Mouse (Mus musculus) hindbrain, embryonic 16.5 days (tissue): ENCODE measurements around the gene Coa7. TPM values are rescaled to one million over a fixed set of nuclear protein-coding genes. Genes with fewer than 3 reads are reported as not detected.

Source experiments
- ATAC-seq: fragments of 200-750 bp; cut with Nextera tagmentation; 2 replicates; pipeline ENCODE4 v1.8.0; 2017; ENCODE audit warnings: moderate TSS enrichment, moderate library complexity
- H3K27ac ChIP-seq: fragments of 300-500 bp; sonication (generic); 2 replicates; pipeline ENCODE4 v1.5.1; 2014; ENCODE audit warnings: low read depth, mild to moderate bottlenecking, control low read depth, low read length, moderate library complexity
- H3K27me3 ChIP-seq: fragments of 300-500 bp; sonication (generic); replicated peaks from 2 replicates; pipeline ENCODE4 v1.6.1; 2014; ENCODE audit warnings: low read length; ENCODE audit not compliant: control insufficient read depth, insufficient read depth
- H3K36me3 ChIP-seq: fragments of 300-500 bp; sonication (generic); 2 replicates; pipeline ENCODE4 v1.6.1; 2014; ENCODE audit warnings: mild to moderate bottlenecking, low read length, moderate library complexity, mixed read lengths; ENCODE audit not compliant: control insufficient read depth, insufficient read depth
- H3K4me1 ChIP-seq: fragments of 300-500 bp; sonication (generic); 2 replicates; pipeline ENCODE4 v1.6.1; 2014; ENCODE audit warnings: low read depth, low read length; ENCODE audit not compliant: control insufficient read depth, insufficient read depth
- H3K4me2 ChIP-seq: fragments of 300-500 bp; sonication (generic); 2 replicates; pipeline ENCODE4 v1.6.1; 2014; ENCODE audit warnings: mild to moderate bottlenecking, low read length, control low read depth, moderate library complexity
- H3K4me3 ChIP-seq: fragments of 300-500 bp; sonication (generic); 2 replicates; pipeline ENCODE4 v1.5.1; 2014; ENCODE audit warnings: mild to moderate bottlenecking, low read length, control low read depth, moderate library complexity
- H3K9ac ChIP-seq: fragments of 300-500 bp; sonication (generic); 2 replicates; pipeline ENCODE4 v1.6.1; 2014; ENCODE audit warnings: low read depth, mild to moderate bottlenecking, control low read depth, low read length, moderate library complexity
- H3K9me3 ChIP-seq: fragments of 300-500 bp; sonication (generic); 2 replicates; pipeline ENCODE4 v1.6.1; 2014; ENCODE audit warnings: mild to moderate bottlenecking, low read length, moderate library complexity; ENCODE audit not compliant: control insufficient read depth
- WGBS: fragments of 180-500 bp; shearing (Covaris S2); extraction: QIAGEN DNeasy Blood & Tissue Kit; methylation state at CpG from one replicate; pipeline ENCODE4 v1.1.7; 2014; 5-methylcytosine and 5-hydroxymethylcytosine counted together
- polyA plus RNA-seq: library from polyadenylated mRNA; unstranded; fragments of >200 nt; fragmentation: Nextera tagmentation; extraction: Ambion mirVana; gene quantifications from 2 replicates; pipeline ENCODE4 v1.2.1, GENCODE M21; 2015

Gene Coa7
- polyA plus RNA-seq, 1 experiment from 2014 or later, result 56.7 TPM

DNA sequence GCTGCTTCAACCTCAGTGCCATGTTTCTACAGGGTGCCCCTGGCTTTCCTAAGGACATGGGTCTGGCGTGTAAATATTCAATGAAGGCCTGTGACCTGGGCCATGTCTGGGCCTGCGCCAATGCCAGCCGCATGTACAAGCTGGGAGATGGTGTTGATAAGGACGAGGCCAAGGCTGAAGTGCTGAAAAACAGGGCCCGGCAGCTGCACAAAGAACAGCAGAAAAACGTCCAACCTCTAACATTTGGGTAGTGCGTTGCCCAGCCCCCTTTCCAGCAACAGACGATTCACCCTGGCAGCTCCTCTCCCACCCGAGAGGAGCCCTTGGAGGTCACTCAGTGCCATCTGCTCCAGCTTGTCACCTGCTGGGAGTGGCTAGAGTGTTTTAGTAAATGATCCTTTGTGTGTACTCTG lies 10.4 kb downstream of the Coa7 start:
- 42% methylated on average over 9 of the region's 9 CpGs for WGBS
- no peaks in the 10 kb centered on the region for H3K4me1 ChIP-seq
- no peak overlapping the region; the same call in 1 of the 2 replicates for H3K9ac ChIP-seq
- H3K27ac ChIP-seq, result peak overlapping the region; percentile 52
- H3K9me3 ChIP-seq, result no peaks in the 10 kb centered on the region
- no peak for ATAC-seq
- no peak overlapping the region for H3K4me2 ChIP-seq
- H3K4me3 ChIP-seq, result no peak overlapping the region
- peaks cover 12% of the 10 kb centered on the region for H3K36me3 ChIP-seq
- no peaks in the 10 kb centered on the region for H3K27me3 ChIP-seq

DNA sequence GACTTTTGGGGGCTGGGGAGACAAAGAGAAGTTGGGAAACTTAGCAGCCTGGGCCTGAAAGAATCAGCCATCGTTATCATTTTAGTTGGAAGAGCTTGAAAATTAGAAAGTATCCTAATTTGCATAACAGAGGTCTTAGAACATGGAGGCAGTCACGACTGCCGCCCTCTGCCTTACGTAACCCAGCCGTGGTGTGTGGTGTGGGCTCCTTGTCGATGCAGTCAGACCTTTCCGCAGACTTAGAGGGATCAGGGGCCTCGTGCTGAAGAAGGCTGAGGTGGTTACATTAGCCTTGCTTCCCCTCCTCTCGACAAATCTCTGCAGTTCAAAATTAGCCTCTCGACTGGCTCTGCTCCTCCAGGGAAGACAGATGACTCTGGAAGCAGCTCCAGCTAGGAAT lies 10.9 kb downstream of the Coa7 start:
- Histone ChIP-seq H3K27ac (peak overlapping the region; percentile 40), H3K9ac (no peak overlapping the region; the same call in 1 of the 2 replicates), H3K27me3 (no peaks in the 10 kb centered on the region), H3K36me3 (peaks cover 12% of the 10 kb centered on the region), H3K4me3 (no peak overlapping the region), H3K4me1 (no peaks in the 10 kb centered on the region), H3K9me3 (no peaks in the 10 kb centered on the region), H3K4me2 (no peak overlapping the region)
- WGBS, result 65% methylated on average over 10 of the region's 10 CpGs
- ATAC-seq, result peak; percentile 13

DNA sequence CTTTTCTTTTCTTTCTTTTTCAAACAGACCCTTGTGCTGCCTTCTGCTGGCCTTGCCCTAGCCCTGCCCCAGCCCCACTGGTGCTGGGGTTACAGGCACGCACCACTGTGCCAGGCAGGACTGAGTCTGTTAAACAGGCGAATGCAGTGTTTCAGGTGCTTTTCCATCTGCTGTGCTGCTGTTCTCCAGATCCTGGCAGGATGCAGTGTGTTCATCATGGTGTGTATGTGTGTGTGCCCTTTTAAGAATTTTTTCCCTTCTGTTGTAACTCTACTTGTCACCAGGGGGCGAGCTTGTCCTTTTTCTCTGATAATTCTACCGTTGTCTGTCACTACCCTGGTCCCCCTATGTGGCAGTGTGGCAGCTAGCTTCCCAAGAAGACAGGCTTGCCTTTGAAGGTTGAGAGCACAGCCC lies 11.3 kb downstream of the Coa7 start:
- Histone ChIP-seq H3K4me3 (no peak overlapping the region), H3K4me1 (no peaks in the 10 kb centered on the region), H3K9me3 (no peaks in the 10 kb centered on the region), H3K9ac (no peak overlapping the region), H3K27ac (no peak overlapping the region), H3K27me3 (no peaks in the 10 kb centered on the region), H3K36me3 (peaks cover 12% of the 10 kb centered on the region), H3K4me2 (no peak overlapping the region)
- ATAC-seq, result peak; percentile 81
- WGBS, result 11% methylated on average over 4 of the region's 4 CpGs

DNA sequence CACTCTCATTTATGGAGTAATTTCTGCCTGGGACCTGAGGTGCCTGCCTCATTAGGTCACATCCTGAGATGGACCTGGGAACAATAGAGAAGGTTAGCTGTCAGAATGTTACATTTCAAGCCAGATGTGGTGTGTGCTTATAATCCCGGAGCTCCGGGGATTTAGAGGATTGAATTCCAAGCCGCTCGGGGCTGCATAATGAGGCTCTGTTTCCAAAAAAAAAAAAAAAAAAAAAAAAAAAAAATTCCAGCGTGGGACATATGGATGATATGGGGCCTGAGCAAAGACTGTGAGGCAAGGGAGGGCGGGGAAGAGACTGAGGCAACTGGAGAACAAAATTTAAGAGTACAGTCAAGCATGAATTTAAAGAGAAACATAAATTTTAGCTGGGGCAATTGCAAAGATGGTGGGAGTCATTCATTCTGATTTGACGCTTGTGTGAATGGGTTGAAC lies 16.7 kb downstream of the Coa7 start:
- no peaks in the 10 kb centered on the region for H3K27me3 ChIP-seq
- no peak overlapping the region for H3K4me3 ChIP-seq
- no peak for ATAC-seq
- H3K36me3 ChIP-seq, result no peaks in the 10 kb centered on the region
- no peak overlapping the region for H3K27ac ChIP-seq
- H3K9ac ChIP-seq, result no peak overlapping the region
- H3K9me3 ChIP-seq, result no peaks in the 10 kb centered on the region
- no peak overlapping the region for H3K4me2 ChIP-seq
- no peaks in the 10 kb centered on the region for H3K4me1 ChIP-seq
- WGBS, result 12% methylated on average over 7 of the region's 7 CpGs

DNA sequence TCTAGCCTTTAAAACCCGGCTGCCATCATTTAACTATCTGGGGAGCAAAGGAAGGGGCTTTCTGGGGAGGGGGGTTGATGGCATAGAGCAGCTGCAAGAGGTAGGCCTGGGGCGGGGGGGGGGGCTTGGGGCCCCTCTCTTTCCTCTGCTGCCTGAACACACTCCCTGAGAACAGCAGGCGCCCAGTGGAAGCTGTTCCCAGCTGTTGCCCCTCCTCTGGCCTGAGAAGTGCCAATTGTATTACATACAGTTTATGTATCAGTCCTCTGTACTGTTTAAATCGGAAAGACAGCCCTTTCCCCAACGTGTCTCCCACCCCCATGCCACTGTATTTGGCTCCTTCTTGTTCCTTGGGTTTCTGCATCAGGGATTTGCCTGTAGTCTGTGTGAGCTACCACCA lies 17.9 kb downstream of the Coa7 start:
- WGBS, result 30% methylated on average over 4 of the region's 5 CpGs
- no peak overlapping the region for H3K4me3 ChIP-seq
- no peak overlapping the region for H3K4me2 ChIP-seq
- H3K36me3 ChIP-seq, result no peaks in the 10 kb centered on the region
- H3K27me3 ChIP-seq, result no peaks in the 10 kb centered on the region
- H3K27ac ChIP-seq, result no peak overlapping the region
- H3K9me3 ChIP-seq, result no peaks in the 10 kb centered on the region
- peaks cover 3% of the 10 kb centered on the region; the same call in 1 of the 2 replicates for H3K4me1 ChIP-seq
- no peak for ATAC-seq
- H3K9ac ChIP-seq, result no peak overlapping the region

DNA sequence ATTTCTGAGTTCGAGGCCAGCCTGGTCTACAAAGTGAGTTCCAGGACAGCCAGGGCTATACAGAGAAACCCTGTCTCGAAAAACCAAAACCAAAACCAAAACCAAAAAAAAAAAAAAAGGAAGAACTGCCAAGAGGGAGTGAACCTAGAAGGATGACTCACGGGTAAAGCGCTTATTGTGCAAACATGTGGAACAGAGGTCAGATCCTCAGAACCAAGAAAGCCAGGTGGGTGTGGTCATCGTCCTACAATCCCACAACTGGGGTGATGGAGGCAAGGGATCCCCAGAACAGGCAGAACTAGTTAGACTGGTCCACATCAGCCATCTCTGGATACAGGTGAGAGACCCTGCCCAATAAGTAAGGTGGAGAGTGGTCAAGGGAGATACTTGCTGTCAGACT lies 19.2 kb downstream of the Coa7 start:
- H3K9me3 ChIP-seq, result no peaks in the 10 kb centered on the region

DNA sequence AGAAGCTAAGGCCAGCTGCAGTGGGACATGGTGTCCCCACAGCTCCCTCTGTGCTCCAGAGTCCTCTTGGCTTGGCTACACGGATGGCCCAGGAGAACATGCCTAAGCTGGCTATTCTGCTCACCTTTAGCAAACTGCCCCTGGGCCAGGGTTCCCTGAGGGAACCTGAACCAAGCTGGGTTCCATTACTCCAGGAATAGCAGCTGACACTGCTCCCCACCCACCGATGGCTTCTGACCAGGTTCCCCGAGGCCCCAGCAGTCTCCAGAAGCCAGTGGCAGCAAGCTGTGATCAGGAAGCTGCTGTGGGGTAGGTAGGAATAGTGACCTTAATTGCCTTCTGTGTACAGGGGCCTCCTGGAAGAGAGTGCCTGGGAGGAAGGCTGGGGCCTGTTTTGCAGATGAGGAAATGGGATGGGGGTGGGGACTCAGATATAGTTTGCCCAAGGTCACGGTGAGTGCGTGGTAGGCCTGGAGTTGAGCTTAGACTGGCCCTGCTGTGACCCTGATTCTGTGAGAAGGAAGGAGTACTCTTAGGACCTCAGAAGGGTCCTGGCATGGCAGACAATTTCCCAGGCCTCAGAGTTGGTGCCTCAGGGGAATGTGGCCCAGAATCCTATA lies 20.4 kb downstream of the Coa7 start:
- Histone ChIP-seq H3K4me3 (no peak overlapping the region), H3K4me2 (no peak overlapping the region), H3K27ac (no peak overlapping the region), H3K9me3 (no peaks in the 10 kb centered on the region), H3K4me1 (peaks cover 9% of the 10 kb centered on the region), H3K9ac (no peak overlapping the region), H3K27me3 (no peaks in the 10 kb centered on the region), H3K36me3 (no peaks in the 10 kb centered on the region)
- no peak for ATAC-seq
- WGBS, result 75% methylated on average over 5 of the region's 5 CpGs

More for the DNA sequence above, 19.2 kb downstream of the Coa7 start:
- Histone ChIP-seq H3K4me3 (no peak overlapping the region), H3K4me1 (peaks cover 9% of the 10 kb centered on the region), H3K27ac (no peak overlapping the region), H3K9ac (no peak overlapping the region), H3K36me3 (no peaks in the 10 kb centered on the region), H3K4me2 (no peak overlapping the region), H3K27me3 (no peaks in the 10 kb centered on the region)
- no peak for ATAC-seq
- 84% methylated on average over 5 of the region's 5 CpGs for WGBS

DNA sequence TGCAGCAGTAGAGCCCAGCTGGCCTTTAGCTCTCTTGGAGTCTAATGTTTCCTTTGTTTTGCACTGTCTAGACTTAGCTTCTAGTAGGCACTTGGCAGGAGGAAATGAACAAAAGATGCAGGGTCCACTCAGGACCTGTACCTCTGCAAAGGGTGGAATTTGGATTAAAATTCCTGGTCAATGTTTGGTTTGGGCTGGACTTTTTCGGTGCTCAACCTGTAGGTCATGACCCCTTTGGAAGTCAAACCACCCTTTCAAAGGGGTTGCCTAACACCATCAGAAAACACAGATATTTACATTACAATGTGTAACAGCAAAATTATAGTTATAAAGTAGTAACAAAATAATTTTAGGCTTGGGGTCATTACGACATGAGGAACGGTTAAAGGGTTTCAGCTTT lies 21.1 kb downstream of the Coa7 start:
- Histone ChIP-seq H3K36me3 (no peaks in the 10 kb centered on the region), H3K9ac (no peak overlapping the region), H3K4me3 (no peak overlapping the region), H3K27me3 (no peaks in the 10 kb centered on the region), H3K4me2 (no peak overlapping the region), H3K4me1 (peaks cover 9% of the 10 kb centered on the region), H3K27ac (no peak overlapping the region), H3K9me3 (no peaks in the 10 kb centered on the region)
- WGBS, result 96% methylated on average over 3 of the region's 3 CpGs
- no peak for ATAC-seq

DNA sequence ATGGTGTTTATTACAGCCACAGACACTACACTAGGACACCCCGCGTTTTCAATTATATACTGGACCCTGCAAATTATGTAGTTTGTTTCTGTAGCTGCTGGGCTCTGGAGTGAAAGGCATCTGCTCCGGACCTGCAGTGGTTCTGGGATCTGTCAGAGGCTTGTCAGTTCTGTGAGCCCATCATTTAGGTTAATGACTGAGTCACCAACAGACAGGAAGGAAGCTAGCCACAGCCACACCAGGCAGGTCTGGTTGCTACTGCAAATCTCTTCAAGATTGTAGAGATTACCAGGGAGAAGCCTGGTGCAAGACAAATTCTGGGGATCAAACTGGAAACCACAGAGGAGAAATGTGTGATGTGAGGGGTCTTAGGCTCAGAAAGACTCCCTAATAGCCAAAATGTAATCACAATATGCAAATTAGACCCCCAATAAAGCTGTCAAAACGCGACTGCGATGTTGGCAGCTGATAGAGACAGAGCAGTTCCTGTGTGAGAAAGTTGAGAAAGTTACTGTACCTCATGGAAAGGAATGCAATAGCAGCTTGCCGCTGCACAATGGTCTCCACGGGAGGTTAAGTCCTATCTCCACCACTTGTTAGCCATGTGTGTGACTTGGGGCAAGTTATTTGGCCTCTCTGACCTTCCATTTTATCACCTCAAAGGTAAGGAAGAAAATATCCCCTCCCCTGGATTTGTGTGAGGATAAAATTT lies 22.1 kb downstream of the Coa7 start:
- Histone ChIP-seq H3K4me2 (no peak overlapping the region), H3K9me3 (no peaks in the 10 kb centered on the region), H3K27ac (no peak overlapping the region), H3K9ac (no peak overlapping the region), H3K36me3 (no peaks in the 10 kb centered on the region), H3K4me3 (no peak overlapping the region), H3K4me1 (peaks cover 9% of the 10 kb centered on the region), H3K27me3 (no peaks in the 10 kb centered on the region)
- WGBS, result 35% methylated on average over 8 of the region's 8 CpGs
- ATAC-seq, result no peak
